Mouse (Mus musculus) limb, embryonic 11.5 days (tissue): Measurements from ENCODE around the gene Acbd5. TPM values are rescaled to one million over a fixed set of nuclear protein-coding genes. Genes with fewer than 3 reads are reported as not detected.
A peak's percentile ranks its signal among the peaks of the same experiment; 100 is the strongest.

ENCODE experiments used
- ATAC-seq: fragments of 200-750 bp; cut with Nextera tagmentation; 2 replicates; pipeline ENCODE4 v1.8.0; 2017; ENCODE audit warnings: low read depth; ENCODE audit not compliant: insufficient number of reproducible peaks, low FRiP score, low TSS enrichment
- DNase-seq: peaks from one replicate; pipeline ENCODE4 v3.0.0-alpha.2; 2015; ENCODE audit warnings: low spot score
- H3K27ac ChIP-seq: fragments of 300-500 bp; sonication (generic); replicated peaks from 2 replicates; pipeline ENCODE4 v1.5.1; 2014; ENCODE audit warnings: low read depth, mild to moderate bottlenecking, low read length
- H3K27me3 ChIP-seq: fragments of 300-500 bp; sonication (generic); 2 replicates; pipeline ENCODE4 v1.6.1; 2014; ENCODE audit warnings: mild to moderate bottlenecking, low read length, mixed read lengths; ENCODE audit not compliant: control insufficient read depth, insufficient read depth
- H3K36me3 ChIP-seq: fragments of 300-500 bp; sonication (generic); 2 replicates; pipeline ENCODE4 v1.6.1; 2014; ENCODE audit warnings: mild to moderate bottlenecking, low read length, moderate library complexity, mixed read lengths; ENCODE audit not compliant: control insufficient read depth, insufficient read depth
- H3K4me1 ChIP-seq: fragments of 300-500 bp; sonication (generic); 2 replicates; pipeline ENCODE4 v1.6.1; 2014; ENCODE audit warnings: low read length, mixed read lengths; ENCODE audit not compliant: control insufficient read depth, insufficient read depth
- H3K4me2 ChIP-seq: fragments of 300-500 bp; sonication (generic); 2 replicates; pipeline ENCODE4 v1.6.1; 2014; ENCODE audit warnings: low read depth, mild to moderate bottlenecking, moderate library complexity; ENCODE audit not compliant: severe bottlenecking
- H3K4me3 ChIP-seq: fragments of 300-500 bp; sonication (generic); 2 replicates; pipeline ENCODE4 v1.5.1; 2014; ENCODE audit warnings: low read depth, low read length
- H3K9ac ChIP-seq: fragments of 300-500 bp; sonication (generic); 2 replicates; pipeline ENCODE4 v1.6.1; 2014; ENCODE audit warnings: mild to moderate bottlenecking, low read length
- H3K9me3 ChIP-seq: fragments of 300-500 bp; sonication (generic); 2 replicates; pipeline ENCODE4 v1.6.1; 2016; ENCODE audit warnings: low read length; ENCODE audit not compliant: control insufficient read depth
- WGBS: fragments of 180-500 bp; shearing (Covaris S2); extraction: QIAGEN DNeasy Blood & Tissue Kit; methylation state at CpG from one replicate; pipeline ENCODE4 v1.1.7; 2014; 5-methylcytosine and 5-hydroxymethylcytosine counted together
- polyA plus RNA-seq: library from polyadenylated mRNA; unstranded; fragments of >200 nt; fragmentation: Nextera tagmentation; extraction: Ambion mirVana; gene quantifications from 2 replicates; pipeline ENCODE4 v1.2.1, GENCODE M21; 2014

The Acbd5 gene
- 25.6 and 28.9 TPM in 2 replicates for polyA plus RNA-seq

- H3K4me3 ChIP-seq: peak within 1 kb of the TSS; percentile 62
- peak within 1 kb of the TSS; percentile 84 for H3K27ac ChIP-seq
- WGBS: 2% methylated on average over 34 of the region's 34 CpGs
- no peaks in the 10 kb centered on the region for H3K9me3 ChIP-seq
- no peaks in the 10 kb centered on the region for H3K4me1 ChIP-seq
- peak within 1 kb of the TSS; percentile 80 for H3K9ac ChIP-seq
- DNase-seq: peak; percentile 94
- peak; percentile 91 for ATAC-seq
- H3K27me3 ChIP-seq: no peaks in the 10 kb centered on the region
- no peaks in the 10 kb centered on the region for H3K36me3 ChIP-seq
- peak within 1 kb of the TSS; percentile 97 for H3K4me2 ChIP-seq
Measured at GRCm38 (mm10) chr2:23067552-23068369, at the start of gene Acbd5. Gene Acbd5, plus strand, starts transcription at chr2:23068167.

- no peaks in the 10 kb centered on the region for H3K27me3 ChIP-seq
- H3K4me2 ChIP-seq: no peak overlapping the region
- no peaks in the 10 kb centered on the region for H3K4me1 ChIP-seq
- ATAC-seq: no peak
- H3K36me3 ChIP-seq: no peaks in the 10 kb centered on the region
- DNase-seq: no peak
- WGBS: 91% methylated on average over 2 of the region's 2 CpGs
- no peaks in the 10 kb centered on the region for H3K9me3 ChIP-seq
- no peak overlapping the region for H3K4me3 ChIP-seq
- no peak overlapping the region for H3K27ac ChIP-seq
- H3K9ac ChIP-seq: no peak overlapping the region
Measured at GRCm38 (mm10) chr2:23019170-23019569, 48.8 kb upstream of the Acbd5 start.

- Histone ChIP-seq H3K4me2 (no peak overlapping the region), H3K27me3 (no peaks in the 10 kb centered on the region), H3K4me1 (no peaks in the 10 kb centered on the region), H3K27ac (no peak overlapping the region), H3K9ac (no peak overlapping the region), H3K4me3 (no peak overlapping the region), H3K9me3 (no peaks in the 10 kb centered on the region), H3K36me3 (no peaks in the 10 kb centered on the region)
- 90% methylated on average over 4 of the region's 4 CpGs for WGBS
- ATAC-seq (no peak), DNase-seq (no peak)
Measured at GRCm38 (mm10) chr2:23021320-23021719, 46.6 kb upstream of the Acbd5 start.

GRCm38 (mm10) chr2:23021721-23022120 lies 46.2 kb upstream of the Acbd5 start:
- 66% methylated on average over 4 of the region's 4 CpGs for WGBS
- ATAC-seq (no peak), DNase-seq (no peak)
- H3K4me1 ChIP-seq: no peaks in the 10 kb centered on the region
- no peaks in the 10 kb centered on the region for H3K27me3 ChIP-seq
- no peak overlapping the region for H3K4me2 ChIP-seq
- no peak overlapping the region for H3K4me3 ChIP-seq
- H3K9ac ChIP-seq: no peak overlapping the region
- no peaks in the 10 kb centered on the region for H3K36me3 ChIP-seq
- H3K9me3 ChIP-seq: no peaks in the 10 kb centered on the region
- no peak overlapping the region for H3K27ac ChIP-seq

- Histone ChIP-seq H3K27me3 (no peaks in the 10 kb centered on the region), H3K4me2 (no peak overlapping the region), H3K27ac (no peak overlapping the region), H3K9me3 (no peaks in the 10 kb centered on the region), H3K9ac (no peak overlapping the region), H3K36me3 (no peaks in the 10 kb centered on the region), H3K4me1 (no peaks in the 10 kb centered on the region), H3K4me3 (no peak overlapping the region)
- WGBS: 90% methylated on average over 3 of the region's 3 CpGs
- ATAC-seq (no peak), DNase-seq (no peak)
Measured at GRCm38 (mm10) chr2:23023023-23023422, 44.9 kb upstream of the Acbd5 start.

GRCm38 (mm10) chr2:23023714-23024282 lies 44.2 kb upstream of the Acbd5 start:
- H3K9me3 ChIP-seq: no peaks in the 10 kb centered on the region
- no peak overlapping the region for H3K4me3 ChIP-seq
- H3K27ac ChIP-seq: no peak overlapping the region
- H3K9ac ChIP-seq: no peak overlapping the region
- no peaks in the 10 kb centered on the region for H3K4me1 ChIP-seq
- no peaks in the 10 kb centered on the region for H3K27me3 ChIP-seq
- WGBS: 91% methylated on average over 4 of the region's 4 CpGs
- no peaks in the 10 kb centered on the region for H3K36me3 ChIP-seq
- no peak for ATAC-seq
- DNase-seq: no peak
- H3K4me2 ChIP-seq: no peak overlapping the region

GRCm38 (mm10) chr2:23026379-23026778 lies 41.6 kb upstream of the Acbd5 start:
- H3K36me3 ChIP-seq: no peaks in the 10 kb centered on the region
- H3K4me3 ChIP-seq: no peak overlapping the region
- no peak for ATAC-seq
- no peak overlapping the region for H3K4me2 ChIP-seq
- H3K27ac ChIP-seq: no peak overlapping the region
- 94% methylated on average over 1 of the region's 1 CpGs for WGBS
- no peak overlapping the region for H3K9ac ChIP-seq
- H3K27me3 ChIP-seq: no peaks in the 10 kb centered on the region
- DNase-seq: no peak
- no peaks in the 10 kb centered on the region for H3K9me3 ChIP-seq
- no peaks in the 10 kb centered on the region for H3K4me1 ChIP-seq

- no peak overlapping the region for H3K4me3 ChIP-seq
- H3K4me1 ChIP-seq: no peaks in the 10 kb centered on the region
- ATAC-seq: no peak
- no peaks in the 10 kb centered on the region for H3K9me3 ChIP-seq
- H3K36me3 ChIP-seq: no peaks in the 10 kb centered on the region
- H3K27me3 ChIP-seq: no peaks in the 10 kb centered on the region
- H3K9ac ChIP-seq: no peak overlapping the region
- DNase-seq: no peak
- WGBS: 91% methylated on average over 4 of the region's 4 CpGs
- no peak overlapping the region for H3K27ac ChIP-seq
- no peak overlapping the region for H3K4me2 ChIP-seq
Measured at GRCm38 (mm10) chr2:23028826-23029225, 39.1 kb upstream of the Acbd5 start.
